Mouse (Mus musculus) adrenal gland, postnatal 0 days (tissue): Measurements from ENCODE around the gene Acsl3. TPM values are rescaled to one million over a fixed set of nuclear protein-coding genes. Genes with fewer than 3 reads are reported as not detected.

Experiments used
- polyA plus RNA-seq: library from polyadenylated mRNA; unstranded; fragments of >200 nt; fragmentation: Nextera tagmentation; extraction: Ambion mirVana; gene quantifications from 2 replicates; pipeline ENCODE4 v1.2.1, GENCODE M21; 2015

Acsl3 gene
- 19.5 and 20.6 TPM in 2 replicates for polyA plus RNA-seq

DNA sequence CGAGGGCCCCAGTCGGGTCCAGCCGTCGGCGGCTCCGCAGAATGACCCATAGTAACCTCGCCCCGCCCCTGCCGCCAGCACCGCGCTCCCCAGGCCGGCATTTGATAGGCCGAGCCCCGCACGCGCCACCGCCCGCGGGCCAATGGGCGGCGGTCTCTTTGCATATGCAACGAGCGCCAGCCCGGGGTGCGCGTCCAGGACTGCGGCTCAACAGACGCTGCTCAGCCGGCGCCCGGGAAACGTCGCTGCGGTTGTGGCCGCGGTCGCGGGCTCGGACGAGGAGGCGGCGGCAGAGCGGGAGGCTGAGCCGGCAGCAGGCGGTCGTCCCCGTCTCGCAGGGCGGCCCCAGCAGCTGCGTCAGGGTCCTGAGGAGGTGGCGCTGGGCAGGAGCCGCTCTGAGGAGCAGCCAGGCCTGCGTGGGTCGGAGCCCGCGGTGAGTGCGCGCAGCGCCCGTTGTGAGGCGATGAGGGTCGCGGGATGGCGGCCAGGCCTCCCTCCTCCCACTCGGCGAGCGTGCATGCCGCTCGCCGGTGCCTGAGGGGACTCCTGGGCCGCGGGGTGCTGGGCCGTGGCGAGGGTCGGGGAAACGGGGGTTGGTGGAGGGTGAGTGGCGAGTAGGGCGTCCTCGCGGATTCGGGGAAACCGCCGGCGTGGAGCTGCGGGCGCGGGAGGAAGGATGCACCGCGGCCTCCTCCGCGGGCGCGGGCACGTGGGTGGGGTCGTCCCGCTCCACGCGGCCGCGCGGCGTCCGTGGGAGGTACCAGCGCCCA, at the start of gene Acsl3, which contains the start of gene Utp14b:
Acsl3 (plus strand) TSS at position 155 of the 770 bp plus-strand sequence.
Utp14b (plus strand) TSS at position 368 of the 770 bp plus-strand sequence.

Other genes starting within 250 kb of the Acsl3 start
- gene Farsb, start 168.9 kb upstream of the Acsl3 start, polyA plus RNA-seq: 59.5 and 79.0 TPM in 2 replicates
- gene Mogat1, start 146.8 kb upstream of the Acsl3 start, polyA plus RNA-seq: not detected in 2 replicates
- 0.11 TPM in 1 of 2 replicates, not detected in the other for gene BC035947, start 145.7 kb upstream of the Acsl3 start, polyA plus RNA-seq
- gene Utp14b, start 213 bp downstream of the Acsl3 start, polyA plus RNA-seq: 1.1 and 1.6 TPM in 2 replicates
- gene Kcne4, start 158.9 kb downstream of the Acsl3 start, polyA plus RNA-seq: 5.7 and 6.4 TPM in 2 replicates